Mouse (Mus musculus): ENCODE results near the gene Prrx1. TPM values are rescaled to one million over a fixed set of nuclear protein-coding genes. Genes with fewer than 3 reads are reported as not detected.

Prrx1 gene
- total RNA-seq, 2 experiments from 2014 or later = 24.4 to 31.1 TPM

DNA sequence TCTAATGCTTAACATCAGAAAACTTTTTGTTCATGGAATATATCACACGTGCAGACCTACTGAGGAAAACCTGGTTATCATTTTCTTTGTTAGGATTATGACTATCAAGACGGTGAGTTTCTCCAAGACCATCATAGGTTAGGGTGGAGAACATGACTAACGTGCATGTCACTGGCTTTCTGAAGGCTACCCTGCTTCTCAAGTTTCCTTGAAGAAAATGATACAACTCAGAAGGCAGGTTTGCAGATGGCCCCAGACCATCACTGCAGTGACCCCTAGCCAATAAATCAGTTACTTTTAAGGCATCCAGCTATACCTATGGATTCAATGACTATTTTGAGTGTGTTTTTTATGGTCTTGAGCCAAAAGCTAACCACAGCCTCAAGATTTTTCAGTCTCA is 38.6 kb downstream of the Prrx1 start:
- DNase-seq (ENCODE audit: low spot score in 2 of 2) = no peak

DNA sequence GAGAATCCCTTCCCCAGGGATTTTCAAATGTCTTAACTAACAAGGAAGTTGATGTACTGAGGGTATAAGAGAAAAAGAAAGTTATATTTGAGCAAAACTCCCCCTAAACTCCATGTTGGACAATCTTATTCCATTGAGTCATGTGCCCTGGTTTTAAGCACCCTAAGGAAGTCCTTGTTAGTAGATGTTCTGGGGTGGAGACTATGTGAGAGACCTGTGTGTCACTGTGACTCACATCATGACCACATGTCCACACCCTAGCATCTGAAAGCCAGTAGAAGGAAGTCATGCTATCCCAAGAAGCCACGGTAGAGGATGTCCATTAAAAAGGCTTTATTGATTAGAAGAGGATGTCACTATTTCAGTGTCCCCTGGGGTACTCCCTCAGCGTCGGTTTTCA is 40.4 kb downstream of the Prrx1 start:
- no peak for DNase-seq (ENCODE audit: low spot score in 2 of 2)

DNA sequence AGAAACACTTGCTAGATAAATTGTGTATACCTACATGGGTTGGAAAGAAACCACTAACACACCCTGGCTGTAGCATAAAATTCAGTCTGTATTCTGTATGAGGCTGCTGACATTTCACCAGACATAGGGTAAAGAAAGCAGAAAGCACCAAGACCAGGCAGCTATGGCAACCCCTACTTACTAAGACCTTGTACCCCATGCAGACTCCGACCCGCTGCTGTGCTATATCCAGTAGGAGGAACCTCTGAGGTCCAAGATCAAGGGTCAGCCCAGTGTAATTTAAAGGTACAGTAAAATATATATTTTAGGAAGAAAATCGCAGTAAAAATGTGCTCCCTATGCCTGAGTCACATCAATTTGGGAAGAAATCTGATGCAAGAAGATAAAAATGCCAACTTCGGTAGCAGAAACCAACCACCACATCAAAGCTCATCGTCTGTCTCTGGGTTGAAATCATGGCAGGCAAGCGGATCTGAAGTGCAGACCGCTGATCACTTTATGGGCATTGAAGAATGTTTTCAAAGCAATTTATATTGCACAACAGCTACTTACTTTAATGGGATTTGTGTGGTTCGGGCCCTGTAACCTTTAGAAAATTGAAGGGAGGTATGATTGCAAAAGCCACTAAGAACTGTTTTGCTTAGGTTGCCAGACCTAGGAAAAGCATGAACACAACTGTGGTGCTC is 46.5 kb downstream of the Prrx1 start:
- DNase-seq (ENCODE audit: low spot score in 2 of 2) = no peak

DNA sequence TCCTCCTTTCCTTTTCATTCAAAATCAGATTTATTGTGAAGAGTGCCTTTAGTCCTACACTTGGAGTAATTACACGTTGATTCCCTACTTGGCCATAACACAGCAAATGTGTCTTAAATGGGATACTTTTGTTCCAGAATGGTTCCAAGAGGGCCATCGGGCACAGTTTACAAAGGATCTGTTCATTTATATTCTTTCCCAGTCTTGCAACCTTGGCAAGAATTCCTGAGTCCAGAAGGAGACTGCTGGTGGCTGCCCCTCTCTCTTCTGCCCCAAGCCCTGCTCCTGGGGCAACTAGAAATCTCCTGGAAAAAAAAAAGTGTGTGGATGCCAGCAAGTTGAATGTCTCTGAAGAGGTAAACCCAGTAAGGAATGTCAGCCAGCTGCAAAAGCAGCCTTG is 56.2 kb downstream of the Prrx1 start:
- DNase-seq (ENCODE audit: low spot score in 2 of 2) = no peak

DNA sequence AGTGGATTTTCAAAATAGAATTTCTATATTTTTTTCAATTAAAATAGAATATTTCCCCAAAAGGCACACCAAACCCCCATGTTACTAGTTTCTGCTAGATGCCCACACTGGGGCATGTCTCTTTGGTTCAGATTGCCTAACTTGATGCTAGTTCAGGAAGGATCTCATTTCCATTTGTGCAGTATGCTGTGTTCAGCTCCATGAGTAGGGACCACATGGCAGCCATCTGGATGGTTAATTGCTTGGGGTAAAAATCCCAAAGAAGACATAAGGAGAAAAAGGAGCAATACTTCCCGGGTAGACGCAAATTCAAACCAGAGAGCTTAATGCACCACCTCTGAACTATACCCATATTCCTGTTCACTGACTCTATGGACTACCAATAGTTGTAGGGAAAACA is 57.6 kb downstream of the Prrx1 start:
- DNase-seq (ENCODE audit: low spot score in 2 of 2) = no peak

DNA sequence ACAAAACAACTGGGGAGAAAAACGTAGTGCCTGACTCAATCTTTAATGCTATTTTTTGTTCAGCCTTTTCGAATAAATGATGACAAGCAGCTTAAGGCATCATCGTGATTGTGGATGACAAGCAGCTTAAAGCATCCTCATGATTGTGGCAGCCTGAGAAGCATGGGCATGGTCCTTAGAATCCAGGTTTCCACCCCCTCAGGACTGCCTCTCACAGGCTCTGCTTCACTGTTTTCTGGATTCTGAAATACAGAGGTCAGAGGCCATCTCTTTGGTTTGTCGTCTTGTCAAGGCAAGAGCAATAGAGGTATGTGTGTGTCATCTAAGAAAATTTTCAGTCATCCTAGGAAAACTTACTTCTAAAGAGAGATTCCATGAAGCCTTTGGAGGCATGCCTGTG is 60.7 kb downstream of the Prrx1 start:
- DNase-seq (ENCODE audit: low spot score in 2 of 2) = no peak

DNA sequence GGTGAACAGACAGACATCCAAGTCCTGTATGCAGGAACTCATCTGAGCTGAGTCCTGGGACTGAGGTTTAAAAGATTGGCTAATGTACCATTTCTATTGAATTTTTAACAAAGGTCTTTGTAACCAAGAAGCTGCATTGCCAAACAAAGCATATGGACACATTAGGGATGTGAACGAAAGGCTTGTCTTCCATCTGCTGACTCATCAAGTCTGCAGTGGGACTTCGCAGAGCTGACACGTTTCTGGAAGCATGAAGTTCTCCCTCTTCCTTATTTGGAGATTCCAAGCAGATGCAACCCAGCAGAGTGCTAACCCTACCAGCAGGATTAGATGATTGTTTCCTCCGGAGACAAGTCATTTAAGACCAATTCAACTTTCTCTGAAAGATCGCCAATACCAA is 61.2 kb downstream of the Prrx1 start:
- DNase-seq (ENCODE audit: low spot score in 2 of 2) = no peak

DNA sequence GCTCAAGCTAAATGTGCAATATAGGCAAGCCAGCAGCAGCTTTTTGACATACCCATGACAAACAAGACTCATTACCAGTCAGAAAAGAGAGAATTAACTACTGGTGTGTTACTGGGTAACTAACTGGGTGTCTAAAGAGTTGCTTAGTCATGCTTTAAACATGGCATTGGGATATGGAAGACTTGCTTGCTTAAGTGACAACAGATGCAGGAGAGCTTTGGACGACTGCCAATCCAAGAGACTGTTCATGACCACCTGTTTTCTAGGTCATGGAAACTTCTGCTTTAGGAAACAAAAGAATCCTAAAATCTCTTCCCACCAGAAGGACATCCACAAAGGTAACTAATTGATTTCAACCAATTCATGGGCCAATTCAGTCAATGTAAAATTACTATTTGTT is 61.7 kb downstream of the Prrx1 start:
- no peak for DNase-seq (ENCODE audit: low spot score in 2 of 2)

DNA sequence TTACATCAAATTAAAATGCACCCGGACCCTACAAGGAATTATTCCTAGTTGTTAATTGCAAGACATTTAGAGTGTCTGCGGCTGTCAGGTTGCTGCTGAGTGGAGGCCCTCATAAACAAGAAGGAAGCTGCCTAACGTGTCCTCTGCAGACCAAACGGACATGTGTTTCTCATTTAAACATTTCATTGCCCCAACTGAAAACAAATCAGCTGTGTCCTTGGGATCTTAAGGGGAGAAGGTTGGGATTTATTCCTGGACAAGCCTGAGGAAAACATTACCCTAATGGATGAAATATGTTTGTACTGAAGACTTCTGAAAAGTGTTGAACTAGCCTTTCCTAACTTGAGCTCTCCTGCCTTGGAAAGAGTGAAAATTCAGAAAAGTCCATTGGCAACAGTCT is 74.6 kb downstream of the Prrx1 start:
- no peak for DNase-seq (ENCODE audit: low spot score in 2 of 2)

DNA sequence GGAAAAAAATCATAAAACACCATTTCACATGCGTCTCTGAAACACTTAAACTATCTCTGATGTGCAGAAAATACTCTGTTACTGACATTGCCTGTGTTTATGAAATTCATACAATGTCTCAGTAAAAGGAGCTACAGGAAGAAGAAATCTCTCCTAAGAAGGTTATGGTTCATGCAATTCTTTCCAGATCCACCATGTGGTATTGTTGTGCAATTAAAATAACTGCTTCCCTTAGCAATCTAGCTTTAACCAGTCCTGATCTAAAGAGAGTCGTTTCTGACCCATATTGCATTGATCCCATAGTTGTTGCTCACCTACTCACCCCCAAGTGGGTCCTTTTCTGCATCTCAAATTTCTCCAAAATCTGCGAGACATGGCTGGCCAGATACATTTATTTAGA is 82.3 kb downstream of the Prrx1 start:
- DNase-seq (ENCODE audit: low spot score in 2 of 2) = no peak

DNA sequence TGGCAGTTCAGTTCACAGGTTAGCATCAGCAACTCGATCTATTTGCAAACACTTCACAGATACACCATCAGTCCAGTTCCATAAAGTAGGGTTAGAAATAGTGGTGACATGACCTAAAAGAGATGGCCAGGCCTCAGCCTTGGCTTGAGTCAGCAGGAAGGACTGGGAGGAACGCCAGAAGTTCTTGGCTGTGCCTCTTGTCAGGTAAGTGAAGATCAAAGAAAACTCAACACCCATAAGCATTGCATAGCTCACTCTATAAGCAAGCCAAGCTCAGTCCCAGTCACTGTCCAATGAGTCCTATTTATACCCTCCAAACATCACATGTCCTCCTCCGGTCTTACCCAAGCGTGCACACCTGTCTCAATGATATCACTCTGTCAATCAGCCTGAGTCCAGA is 87.2 kb downstream of the Prrx1 start:
- DNase-seq (ENCODE audit: low spot score in 2 of 2) = no peak

DNA sequence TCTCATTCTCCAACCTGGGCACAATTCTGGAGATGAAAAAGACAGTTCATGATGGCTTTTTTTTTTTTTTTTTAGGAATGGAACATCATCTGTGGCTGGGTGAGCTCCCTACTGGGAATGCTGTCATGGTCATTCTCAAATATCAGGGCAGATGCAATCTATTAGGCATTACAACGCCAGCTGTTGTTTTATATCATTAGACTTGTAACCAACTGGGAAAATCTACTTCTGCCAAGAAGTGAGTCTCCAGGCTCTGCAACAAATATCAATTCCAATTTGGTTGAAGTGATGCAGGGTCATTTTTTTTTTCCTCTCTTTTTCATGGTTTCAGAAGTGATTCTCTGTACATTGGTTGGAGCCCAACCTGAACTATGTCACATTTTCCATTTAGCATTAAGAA is 91.7 kb downstream of the Prrx1 start:
- no peak for DNase-seq (ENCODE audit: low spot score in 2 of 2)

DNA sequence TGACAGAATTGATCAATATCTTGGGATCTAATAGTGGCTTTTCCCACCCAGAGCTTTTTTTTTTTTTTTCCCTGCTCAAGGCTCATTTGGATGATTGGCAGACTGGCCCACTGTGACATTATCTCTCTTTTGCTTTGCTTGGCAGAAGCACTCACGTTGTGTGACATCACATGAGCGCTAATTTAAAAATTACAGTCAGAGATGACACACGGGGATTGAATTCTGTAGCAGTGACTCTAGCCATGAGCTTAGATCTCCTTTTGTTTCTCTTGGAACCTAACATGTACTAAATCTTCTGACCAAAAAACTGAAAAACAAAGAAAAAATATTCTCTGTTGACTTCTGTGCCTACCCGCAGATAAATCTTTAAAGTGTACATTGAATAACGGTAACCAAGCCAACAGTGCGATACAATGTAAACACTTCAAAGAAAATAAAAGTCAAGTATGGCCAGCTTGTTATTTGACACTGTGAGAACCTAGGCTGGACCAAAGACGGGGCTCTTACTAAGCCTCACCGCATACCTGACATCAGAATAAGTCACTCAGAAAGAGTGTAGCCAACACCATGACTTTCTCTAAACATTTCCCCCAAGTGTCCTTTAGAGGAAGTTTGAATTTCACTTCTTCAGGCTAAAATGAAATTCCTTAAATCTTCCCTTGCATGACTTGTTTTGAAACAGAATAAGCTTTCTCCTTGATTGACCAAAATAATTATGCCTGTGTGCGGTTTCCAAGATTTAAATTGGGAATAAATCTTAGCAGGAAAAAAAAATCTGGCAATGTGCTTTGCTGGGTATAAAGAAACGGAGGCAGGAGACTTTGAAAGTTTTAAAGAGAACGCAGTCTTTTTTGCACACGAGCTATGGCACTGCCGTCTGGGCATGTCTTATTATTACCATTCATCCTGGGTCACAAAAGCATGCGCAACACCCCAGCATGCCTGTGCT is 104.3 kb downstream of the Prrx1 start:
- no peak for DNase-seq (ENCODE audit: low spot score in 2 of 2)

DNA sequence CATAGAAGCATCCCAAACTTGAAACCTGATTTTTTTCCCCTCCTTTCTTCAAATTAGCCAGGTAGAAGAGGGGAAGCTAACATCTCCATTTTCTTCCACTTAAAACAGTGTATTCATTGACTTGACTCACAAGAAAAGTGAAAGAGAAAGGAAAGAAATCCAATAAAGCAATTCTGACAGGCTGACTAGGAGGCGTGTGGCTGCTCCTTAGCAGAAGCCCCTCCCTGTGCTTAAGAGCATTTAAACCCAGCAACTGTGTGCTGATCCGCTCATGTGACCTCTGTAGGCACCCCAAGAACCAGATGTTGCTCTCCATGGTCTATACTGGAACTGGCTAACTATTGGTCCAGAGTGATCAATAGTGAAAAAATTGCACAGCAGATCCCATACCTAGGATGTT is 114.7 kb downstream of the Prrx1 start:
- no peak for DNase-seq (ENCODE audit: low spot score in 2 of 2)

DNA sequence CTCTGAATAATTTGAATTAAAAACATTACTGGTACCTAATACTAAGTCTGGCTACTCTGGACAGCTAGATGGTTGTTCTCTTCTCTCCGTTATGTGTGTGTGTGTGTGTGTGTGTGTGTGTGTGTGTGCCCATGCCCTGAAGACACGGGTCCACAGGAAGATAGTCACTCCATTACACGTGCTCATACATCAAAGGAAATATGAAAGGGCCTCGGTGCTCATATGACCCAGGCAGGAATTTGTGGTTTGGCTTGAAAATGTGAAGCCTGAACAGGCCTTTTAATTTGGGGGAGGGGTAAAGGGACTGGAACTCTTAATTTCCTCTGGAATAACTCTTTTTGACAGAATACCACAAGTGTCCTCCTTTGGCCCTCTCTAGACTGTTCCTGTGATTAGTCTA is 115.5 kb downstream of the Prrx1 start:
- DNase-seq (ENCODE audit: low spot score in 2 of 2) = no peak

Other genes with a start within 250 kb of the Prrx1 start
- not detected for gene Mroh9, start 228.0 kb downstream of the Prrx1 start, total RNA-seq (2021)
- 10 to 100 TPM; 19.0 to 19.1 TPM for gene Gorab, start 90.0 kb upstream of the Prrx1 start, total RNA-seq (2021)

Measured in adrenal gland, postnatal 4 days (tissue).